Mouse (Mus musculus) neural tube, embryonic 15.5 days (tissue): ENCODE data around the gene Sestd1. TPM values are rescaled to one million over a fixed set of nuclear protein-coding genes. Genes with fewer than 3 reads are reported as not detected.

ENCODE experiments used
- ATAC-seq: fragments of 200-750 bp; cut with Nextera tagmentation; 2 replicates; pipeline ENCODE4 v1.8.0; 2017; ENCODE audit warnings: mild to moderate bottlenecking, moderate TSS enrichment, moderate library complexity; ENCODE audit not compliant: low FRiP score
- H3K27ac ChIP-seq: fragments of 300-500 bp; sonication (generic); replicated peaks from 2 replicates; pipeline ENCODE4 v1.5.1; 2015; ENCODE audit warnings: mild to moderate bottlenecking, inconsistent platforms
- H3K27me3 ChIP-seq: fragments of 300-500 bp; sonication (generic); replicated peaks from 2 replicates; pipeline ENCODE4 v1.6.1; 2015; ENCODE audit warnings: inconsistent platforms
- H3K36me3 ChIP-seq: fragments of 300-500 bp; sonication (generic); 2 replicates; pipeline ENCODE4 v1.6.1; 2015; ENCODE audit warnings: inconsistent platforms
- H3K4me1 ChIP-seq: fragments of 300-500 bp; sonication (generic); 2 replicates; pipeline ENCODE4 v1.6.1; 2015; ENCODE audit warnings: inconsistent platforms
- H3K4me2 ChIP-seq: fragments of 300-500 bp; sonication (generic); 2 replicates; pipeline ENCODE4 v1.6.1; 2015; ENCODE audit warnings: inconsistent platforms, mild to moderate bottlenecking, moderate library complexity
- H3K4me3 ChIP-seq: fragments of 300-500 bp; sonication (generic); replicated peaks from 2 replicates; pipeline ENCODE4 v1.5.1; 2015; ENCODE audit warnings: mild to moderate bottlenecking, inconsistent platforms
- H3K9ac ChIP-seq: fragments of 300-500 bp; sonication (generic); replicated peaks from 2 replicates; pipeline ENCODE4 v1.6.1; 2015; ENCODE audit warnings: mild to moderate bottlenecking, inconsistent platforms
- H3K9me3 ChIP-seq: fragments of 300-500 bp; sonication (generic); replicated peaks from 2 replicates; pipeline ENCODE4 v1.6.1; 2016; ENCODE audit warnings: inconsistent platforms
- WGBS: fragments of 180-500 bp; shearing (Covaris S2); methylation state at CpG from one replicate; pipeline ENCODE4 v1.1.7; 2015; ENCODE audit warnings: mixed read lengths; 5-methylcytosine and 5-hydroxymethylcytosine counted together
- polyA plus RNA-seq: library from polyadenylated mRNA; unstranded; fragments of >200 nt; fragmentation: Nextera tagmentation; extraction: Ambion mirVana; gene quantifications from 2 replicates; pipeline ENCODE4 v1.2.1, GENCODE M21; 2015

The Sestd1 gene
- polyA plus RNA-seq, 1 experiment from 2014 or later = 26.3 TPM

- Histone ChIP-seq H3K9me3 (no peaks in the 10 kb centered on the region), H3K27ac (no peak overlapping the region), H3K36me3 (peaks cover 22% of the 10 kb centered on the region), H3K27me3 (no peaks in the 10 kb centered on the region), H3K4me1 (peaks cover 4% of the 10 kb centered on the region; the same call in 1 of the 2 replicates), H3K4me3 (no peak overlapping the region), H3K4me2 (no peak overlapping the region), H3K9ac (no peak overlapping the region)
- no peak for ATAC-seq
- WGBS = 43% methylated on average over 8 of the region's 8 CpGs
These were observed 96.3 kb downstream of the Sestd1 start for GRCm38 (mm10) chr2:77184049-77184571.

- no peak overlapping the region for H3K4me3 ChIP-seq
- H3K4me1 ChIP-seq = peaks cover 4% of the 10 kb centered on the region; the same call in 1 of the 2 replicates
- no peaks in the 10 kb centered on the region for H3K9me3 ChIP-seq
- peaks cover 22% of the 10 kb centered on the region for H3K36me3 ChIP-seq
- H3K9ac ChIP-seq = no peak overlapping the region
- WGBS = 91% methylated on average over 2 of the region's 2 CpGs
- no peaks in the 10 kb centered on the region for H3K27me3 ChIP-seq
- no peak for ATAC-seq
- no peak overlapping the region for H3K4me2 ChIP-seq
- no peak overlapping the region for H3K27ac ChIP-seq
These were observed 96.7 kb downstream of the Sestd1 start for GRCm38 (mm10) chr2:77183646-77184045.

- Histone ChIP-seq H3K4me3 (no peak overlapping the region), H3K27ac (no peak overlapping the region), H3K9ac (no peak overlapping the region), H3K4me2 (no peak overlapping the region), H3K9me3 (no peaks in the 10 kb centered on the region), H3K4me1 (peaks cover 4% of the 10 kb centered on the region; the same call in 1 of the 2 replicates), H3K27me3 (no peaks in the 10 kb centered on the region), H3K36me3 (peaks cover 16% of the 10 kb centered on the region)
- WGBS = 81% methylated on average over 6 of the region's 6 CpGs
- no peak for ATAC-seq
These were observed 97.4 kb downstream of the Sestd1 start for GRCm38 (mm10) chr2:77182996-77183380.

DNA sequence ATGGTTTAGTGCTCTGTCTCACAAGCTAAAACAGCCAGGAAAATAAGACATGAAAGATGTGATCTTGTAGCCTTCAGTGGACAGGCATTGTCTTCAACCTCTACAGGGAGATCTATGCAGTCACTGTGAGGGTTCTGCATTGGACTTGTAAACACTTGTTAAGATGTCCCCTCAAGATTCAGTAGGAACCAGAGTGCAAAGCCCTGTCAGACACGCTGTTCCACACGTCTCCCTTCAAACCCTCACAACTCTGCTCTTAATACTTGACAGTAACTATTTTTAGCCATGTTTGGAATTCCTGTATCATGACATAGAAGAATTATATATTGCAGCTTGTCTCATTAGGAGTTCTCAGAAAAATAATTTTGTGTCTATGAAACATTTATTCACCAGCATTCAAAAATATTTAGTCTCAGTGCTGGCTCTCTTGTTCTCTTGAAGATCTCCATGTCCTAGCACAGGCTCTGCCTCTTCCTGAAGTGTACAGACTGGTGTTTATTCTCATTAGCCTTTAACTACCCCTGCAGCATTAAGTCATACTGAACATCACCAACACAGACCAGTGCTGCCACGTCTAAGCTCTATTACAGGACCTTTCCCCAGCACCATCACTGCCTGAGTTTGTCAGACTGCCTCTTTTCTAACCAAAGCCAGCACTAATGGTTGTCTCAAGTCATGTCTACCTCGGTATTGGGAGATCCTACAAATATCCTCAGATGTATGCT lies 98.0 kb downstream of the Sestd1 start:
- Histone ChIP-seq H3K4me1 (peaks cover 4% of the 10 kb centered on the region; the same call in 1 of the 2 replicates), H3K27me3 (no peaks in the 10 kb centered on the region), H3K4me2 (no peak overlapping the region), H3K27ac (no peak overlapping the region), H3K36me3 (peaks cover 11% of the 10 kb centered on the region), H3K9me3 (no peaks in the 10 kb centered on the region), H3K9ac (no peak overlapping the region), H3K4me3 (no peak overlapping the region)
- 91% methylated on average over 4 of the region's 4 CpGs for WGBS
- no peak for ATAC-seq

DNA sequence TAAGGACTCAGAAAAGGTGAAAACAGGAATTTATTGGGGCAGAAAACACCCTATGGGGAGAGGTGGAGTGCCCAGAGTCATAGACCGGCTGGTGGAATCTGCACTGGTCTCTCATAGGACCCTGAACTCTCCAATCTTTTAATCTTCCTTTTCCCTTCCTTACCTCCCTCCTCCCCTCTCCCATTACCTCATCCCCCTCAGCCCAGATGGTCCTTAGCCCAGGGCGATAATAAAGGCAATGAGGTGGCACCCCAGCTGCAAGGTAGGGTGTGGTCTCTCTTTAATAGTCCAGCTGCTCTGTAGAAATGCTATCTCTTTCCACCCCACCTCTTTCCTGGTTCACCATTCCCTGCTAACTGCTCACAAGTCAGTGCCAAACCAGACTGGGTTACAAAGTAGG lies 102.9 kb downstream of the Sestd1 start:
- H3K36me3 ChIP-seq = no peaks in the 10 kb centered on the region
- no peak for ATAC-seq
- no peak overlapping the region for H3K4me3 ChIP-seq
- no peak overlapping the region for H3K9ac ChIP-seq
- H3K9me3 ChIP-seq = no peaks in the 10 kb centered on the region
- no peak overlapping the region for H3K4me2 ChIP-seq
- H3K27me3 ChIP-seq = no peaks in the 10 kb centered on the region
- peaks cover 13% of the 10 kb centered on the region for H3K4me1 ChIP-seq
- H3K27ac ChIP-seq = no peak overlapping the region
- WGBS = 54% methylated on average over 2 of the region's 2 CpGs

- Histone ChIP-seq H3K9me3 (no peaks in the 10 kb centered on the region), H3K4me1 (peaks cover 24% of the 10 kb centered on the region), H3K36me3 (no peaks in the 10 kb centered on the region), H3K4me2 (no peak overlapping the region), H3K9ac (no peak overlapping the region), H3K27ac (no peak overlapping the region), H3K4me3 (no peak overlapping the region), H3K27me3 (no peaks in the 10 kb centered on the region)
- ATAC-seq = no peak
- WGBS = 78% methylated on average over 10 of the region's 10 CpGs
These were observed 104.0 kb downstream of the Sestd1 start for GRCm38 (mm10) chr2:77176413-77176812.

GRCm38 (mm10) chr2:77175411-77175810 lies 105.0 kb downstream of the Sestd1 start:
- 52% methylated on average over 7 of the region's 7 CpGs for WGBS
- Histone ChIP-seq H3K4me3 (no peak overlapping the region), H3K36me3 (no peaks in the 10 kb centered on the region), H3K4me1 (peaks cover 32% of the 10 kb centered on the region), H3K9me3 (no peaks in the 10 kb centered on the region), H3K4me2 (no peak overlapping the region), H3K9ac (no peak overlapping the region), H3K27ac (no peak overlapping the region), H3K27me3 (no peaks in the 10 kb centered on the region)
- no peak for ATAC-seq

DNA sequence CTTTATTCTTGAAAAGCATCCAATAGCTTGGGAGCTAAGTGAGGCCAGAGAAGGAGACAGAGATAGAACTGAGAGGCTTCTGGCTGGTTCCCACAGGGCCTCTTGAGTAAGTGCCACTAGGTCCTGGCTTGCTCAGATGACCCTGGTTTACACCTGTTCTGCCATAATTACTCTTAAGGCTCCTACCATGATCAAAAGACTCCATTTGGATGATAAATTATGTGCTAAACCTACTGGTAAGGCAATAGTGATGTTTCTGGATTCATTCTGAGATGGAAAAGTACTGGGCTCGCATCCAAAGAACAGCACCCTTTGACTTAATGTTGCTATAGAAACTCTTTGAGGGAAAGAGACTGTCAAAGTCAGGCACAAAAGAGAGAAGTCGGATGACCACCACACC lies 106.1 kb downstream of the Sestd1 start:
- Histone ChIP-seq H3K27me3 (no peaks in the 10 kb centered on the region), H3K9me3 (no peaks in the 10 kb centered on the region), H3K4me1 (peaks cover 41% of the 10 kb centered on the region), H3K4me3 (no peak overlapping the region), H3K27ac (no peak overlapping the region), H3K4me2 (no peak overlapping the region), H3K9ac (no peak overlapping the region), H3K36me3 (no peaks in the 10 kb centered on the region)
- 43% methylated on average over 2 of the region's 2 CpGs for WGBS
- no peak for ATAC-seq

- no peaks in the 10 kb centered on the region for H3K27me3 ChIP-seq
- peaks cover 41% of the 10 kb centered on the region for H3K4me1 ChIP-seq
- 88% methylated on average over 6 of the region's 6 CpGs for WGBS
- no peaks in the 10 kb centered on the region for H3K9me3 ChIP-seq
- no peak overlapping the region for H3K27ac ChIP-seq
- H3K36me3 ChIP-seq = no peaks in the 10 kb centered on the region
- no peak overlapping the region for H3K9ac ChIP-seq
- no peak overlapping the region for H3K4me3 ChIP-seq
- ATAC-seq = no peak
- no peak overlapping the region for H3K4me2 ChIP-seq
These were observed 106.6 kb downstream of the Sestd1 start for GRCm38 (mm10) chr2:77173821-77174220.

DNA sequence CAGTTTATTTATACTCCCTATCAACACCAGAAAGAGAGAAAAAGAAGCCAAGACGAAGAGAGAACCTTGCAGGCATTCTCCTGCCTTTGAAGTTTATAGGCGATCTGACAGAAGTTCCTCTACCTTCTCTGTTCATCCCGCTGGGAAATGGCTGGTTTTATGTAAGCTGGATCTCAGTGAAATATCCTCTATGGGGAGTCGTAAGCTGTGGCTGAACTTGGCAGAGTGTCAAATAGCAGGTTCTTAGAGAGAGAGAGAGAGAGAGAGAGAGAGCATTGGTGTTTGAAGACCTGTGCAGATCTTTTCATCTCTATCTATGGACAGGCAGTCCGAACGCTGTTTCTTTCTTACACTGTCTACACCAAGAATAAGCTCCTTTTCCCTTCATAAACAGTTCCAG lies 107.0 kb downstream of the Sestd1 start:
- Histone ChIP-seq H3K9ac (no peak overlapping the region), H3K27ac (no peak overlapping the region), H3K4me1 (peaks cover 41% of the 10 kb centered on the region), H3K36me3 (no peaks in the 10 kb centered on the region), H3K4me3 (no peak overlapping the region), H3K9me3 (no peaks in the 10 kb centered on the region), H3K4me2 (no peak overlapping the region), H3K27me3 (no peaks in the 10 kb centered on the region)
- WGBS = 42% methylated on average over 6 of the region's 6 CpGs
- ATAC-seq = no peak

GRCm38 (mm10) chr2:77172241-77172671 lies 108.1 kb downstream of the Sestd1 start:
- Histone ChIP-seq H3K4me1 (peaks cover 41% of the 10 kb centered on the region), H3K27me3 (no peaks in the 10 kb centered on the region), H3K9me3 (no peaks in the 10 kb centered on the region), H3K9ac (no peak overlapping the region), H3K36me3 (no peaks in the 10 kb centered on the region), H3K27ac (peak overlapping the region; percentile 3), H3K4me3 (no peak overlapping the region), H3K4me2 (0 out of 2 replicates have a peak overlapping the region, but pooled peaks have one; percentile 13)
- 48% methylated on average over 10 of the region's 10 CpGs for WGBS
- peak; percentile 33 for ATAC-seq
